8 mouse cellular contexts compared by ENCODE assay signal in the genomic region with DNA sequence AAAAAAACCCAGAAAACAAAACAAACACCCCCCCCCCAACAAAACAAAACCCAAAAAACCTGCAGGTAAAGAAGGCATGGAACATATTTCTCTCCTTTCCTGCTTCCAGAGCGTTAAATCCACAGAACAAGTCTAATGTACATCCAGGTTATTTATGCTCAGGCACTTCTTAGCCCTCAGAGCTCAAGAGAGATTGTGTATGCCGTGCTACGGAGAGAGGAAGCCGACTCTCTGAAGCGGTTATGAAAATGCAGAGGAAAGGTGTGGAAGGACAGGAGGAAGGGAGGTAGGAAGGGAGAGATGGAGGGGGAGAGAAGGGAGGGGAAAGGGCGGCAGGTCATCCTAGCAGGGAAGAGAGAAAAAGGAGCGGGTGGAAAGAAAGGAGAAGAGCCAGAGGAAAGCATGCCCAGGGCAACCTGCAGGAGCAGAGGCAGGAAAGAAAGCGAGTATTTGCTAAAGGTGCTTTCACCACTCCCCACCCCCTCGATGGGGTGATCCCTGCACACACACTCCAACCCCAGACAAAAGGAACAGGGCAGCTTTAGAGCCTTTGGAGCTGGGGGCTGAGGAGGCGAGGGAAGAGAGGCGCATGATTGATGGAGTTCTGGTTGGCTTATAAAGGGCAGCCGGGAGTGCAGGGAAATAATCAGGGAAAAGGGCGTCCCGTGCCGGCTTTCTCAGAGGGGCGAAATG.
DNase-seq lines count a peak whose midpoint lies in the region; ATAC-seq and TF ChIP-seq lines count a peak whose summit lies in the region.

No protein-coding gene starts in this region.

- no peak for TF ChIP-seq CTCF in lung, postnatal 0 days (IDR thresholded peaks at IDR 0.05)

- peak overlapping the region; percentile 8; the same call in 1 of the 2 replicates for H3K4me3 ChIP-seq in lung, postnatal 0 days (ENCODE audit: low read depth, low read length)
- H3K4me3 ChIP-seq in limb, embryonic 15.5 days: peak overlapping the region; percentile 24
- H3K4me3 ChIP-seq in stomach, embryonic 15.5 days (replicated peaks): peak overlapping the region; percentile 26

- peak; percentile 11 for DNase-seq in lung, postnatal 0 days (ENCODE audit: low spot score)
- DNase-seq in lung, postnatal 10 days: no peak
- peak; percentile 32 for DNase-seq in forelimb bud, embryonic 11.5 days (ENCODE audit: low read depth, low spot score)
- no peak for DNase-seq in urinary bladder, adult 2 months (ENCODE audit: low spot score)
- no peak for DNase-seq in adrenal gland, postnatal 14 days
- DNase-seq in frontal cortex, postnatal 10 days (ENCODE audit: low spot score in 2 of 2): no peak

- H3K27ac ChIP-seq in lung, postnatal 0 days (ENCODE audit: low read length): no peak overlapping the region
- H3K27ac ChIP-seq in limb, embryonic 15.5 days: no peak overlapping the region
- no peak overlapping the region for H3K27ac ChIP-seq in stomach, embryonic 15.5 days

- peak; percentile 19; the same call in 1 of the 2 replicates for ATAC-seq in lung, postnatal 0 days
- ATAC-seq in limb, embryonic 15.5 days (ENCODE audit: insufficient number of reproducible peaks, low FRiP score, low TSS enrichment, low read depth): no peak
- ATAC-seq in stomach, embryonic 15.5 days (ENCODE audit: insufficient read depth, low FRiP score, low read depth): peak; percentile 27; the same call in 1 of the 2 replicates

- no peak for TF ChIP-seq EP300 in lung, postnatal 0 days (IDR thresholded peaks at IDR 0.05)

- 0 out of 2 replicates have a peak overlapping the region, but pooled peaks have one; percentile 29 for H3K9ac ChIP-seq in lung, postnatal 0 days (replicated peaks; ENCODE audit: low read depth)
- H3K9ac ChIP-seq in limb, embryonic 15.5 days: no peak overlapping the region
- 0 out of 2 replicates have a peak overlapping the region, but pooled peaks have one; percentile 29 for H3K9ac ChIP-seq in stomach, embryonic 15.5 days

- WGBS in lung, postnatal 0 days: 13% methylated on average over 16 of the region's 16 CpGs
- WGBS in limb, embryonic 15.5 days: 10% methylated on average over 16 of the region's 16 CpGs
- WGBS in stomach, embryonic 15.5 days: 8% methylated on average over 16 of the region's 16 CpGs

- no peaks in the 10 kb centered on the region for H3K9me3 ChIP-seq in lung, postnatal 0 days (ENCODE audit: low read length)
- no peaks in the 10 kb centered on the region for H3K9me3 ChIP-seq in limb, embryonic 15.5 days
- H3K9me3 ChIP-seq in stomach, embryonic 15.5 days: no peaks in the 10 kb centered on the region

- H3K36me3 ChIP-seq in lung, postnatal 0 days (ENCODE audit: insufficient read depth, low read length): no peaks in the 10 kb centered on the region
- no peaks in the 10 kb centered on the region for H3K36me3 ChIP-seq in limb, embryonic 15.5 days
- no peaks in the 10 kb centered on the region for H3K36me3 ChIP-seq in stomach, embryonic 15.5 days

- no peaks in the 10 kb centered on the region for H3K27me3 ChIP-seq in lung, postnatal 0 days (replicated peaks; ENCODE audit: insufficient read depth, low read length)
- peaks cover 6% of the 10 kb centered on the region; the same call in 1 of the 2 replicates for H3K27me3 ChIP-seq in limb, embryonic 15.5 days
- no peaks in the 10 kb centered on the region for H3K27me3 ChIP-seq in stomach, embryonic 15.5 days (replicated peaks)

- peak overlapping the region; percentile 58 for H3K4me2 ChIP-seq in lung, postnatal 0 days (replicated peaks; ENCODE audit: low read depth, low read length)
- H3K4me2 ChIP-seq in limb, embryonic 15.5 days: peak overlapping the region; percentile 49
- H3K4me2 ChIP-seq in stomach, embryonic 15.5 days: peak overlapping the region; percentile 61

- peaks cover 5% of the 10 kb centered on the region; the same call in 1 of the 2 replicates for H3K4me1 ChIP-seq in lung, postnatal 0 days (ENCODE audit: insufficient read depth, low read depth, low read length)
- peaks cover 9% of the 10 kb centered on the region for H3K4me1 ChIP-seq in limb, embryonic 15.5 days
- peaks cover 14% of the 10 kb centered on the region for H3K4me1 ChIP-seq in stomach, embryonic 15.5 days

Comparison
In these comparisons a context has a peak if more than half of its experiments do, and no peak if none do; other contexts are left out.
1. DNase-seq: peak in lung, postnatal 0 days (single experiment) and forelimb bud, embryonic 11.5 days (single experiment); none in lung, postnatal 10 days (single experiment), urinary bladder, adult 2 months (single experiment), adrenal gland, postnatal 14 days (single experiment) and frontal cortex, postnatal 10 days (0 of 2).
2. Peak in every context shown above with its lines, with median percentiles within 50 percentile points of each other: H3K4me2 ChIP-seq and H3K4me3 ChIP-seq.